Mouse (Mus musculus) gonadal fat pad, adult 2 months (tissue): ENCODE data around the gene Ltb. TPM values are rescaled to one million over a fixed set of nuclear protein-coding genes. Genes with fewer than 3 reads are reported as not detected.

ENCODE experiments used
- DNase-seq: peaks from one replicate; pipeline ENCODE4 v3.0.0-alpha.2; 2012; ENCODE audit warnings: low read depth
- polyA plus RNA-seq: library from polyadenylated mRNA; depleted of rRNA; stranded (reverse); fragments of >200 nt; gene quantifications from 2 replicates; pipeline ENCODE4 v1.2.3, GENCODE M21; 2012

Gene Ltb
- polyA plus RNA-seq, 1 experiment, result 3.2 TPM

DNA sequence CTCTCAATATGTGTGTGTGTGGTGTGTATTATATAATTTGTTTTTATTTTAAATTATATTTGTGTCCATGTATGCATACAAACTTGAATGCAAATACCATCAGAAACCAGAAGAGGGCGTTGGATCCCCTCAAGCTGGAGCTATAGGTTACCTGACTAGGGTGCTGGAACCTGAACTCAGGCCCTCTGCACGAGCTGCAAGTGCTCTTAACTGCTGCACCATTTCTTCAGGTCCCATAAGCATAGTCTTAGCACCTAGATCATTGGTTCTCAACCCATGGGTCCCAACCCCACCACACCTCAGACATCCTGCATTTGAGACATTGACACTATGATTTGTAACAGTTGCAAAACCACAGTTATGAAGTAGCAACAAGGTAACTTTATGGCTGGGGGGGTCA lies 2.5 kb upstream of the Ltb start:
- no peak for DNase-seq

DNA sequence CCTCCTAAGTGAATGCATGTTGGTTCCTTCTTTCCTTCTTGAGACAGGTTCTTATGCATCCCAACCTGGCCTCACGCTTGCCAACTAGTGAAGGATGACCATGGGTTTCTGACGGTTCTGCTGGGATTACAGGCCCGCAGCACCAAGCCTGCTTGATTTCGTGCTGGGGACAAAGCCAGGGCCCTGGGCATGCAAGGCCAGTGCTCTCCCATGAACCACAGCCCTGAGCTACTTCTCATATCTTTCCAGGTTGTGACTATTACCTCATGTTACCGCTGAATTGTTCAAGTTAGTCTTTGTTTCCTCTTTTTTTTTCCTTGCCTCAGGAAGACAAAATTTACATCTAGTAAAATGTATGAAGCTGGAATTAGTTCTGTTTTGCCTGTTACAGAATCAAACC lies 1.3 kb upstream of the Ltb start:
- DNase-seq, result no peak

- no peak for DNase-seq
These were observed 798 bp downstream of the Ltb start for GRCm38 (mm10) chr17:35194844-35195630.

DNA sequence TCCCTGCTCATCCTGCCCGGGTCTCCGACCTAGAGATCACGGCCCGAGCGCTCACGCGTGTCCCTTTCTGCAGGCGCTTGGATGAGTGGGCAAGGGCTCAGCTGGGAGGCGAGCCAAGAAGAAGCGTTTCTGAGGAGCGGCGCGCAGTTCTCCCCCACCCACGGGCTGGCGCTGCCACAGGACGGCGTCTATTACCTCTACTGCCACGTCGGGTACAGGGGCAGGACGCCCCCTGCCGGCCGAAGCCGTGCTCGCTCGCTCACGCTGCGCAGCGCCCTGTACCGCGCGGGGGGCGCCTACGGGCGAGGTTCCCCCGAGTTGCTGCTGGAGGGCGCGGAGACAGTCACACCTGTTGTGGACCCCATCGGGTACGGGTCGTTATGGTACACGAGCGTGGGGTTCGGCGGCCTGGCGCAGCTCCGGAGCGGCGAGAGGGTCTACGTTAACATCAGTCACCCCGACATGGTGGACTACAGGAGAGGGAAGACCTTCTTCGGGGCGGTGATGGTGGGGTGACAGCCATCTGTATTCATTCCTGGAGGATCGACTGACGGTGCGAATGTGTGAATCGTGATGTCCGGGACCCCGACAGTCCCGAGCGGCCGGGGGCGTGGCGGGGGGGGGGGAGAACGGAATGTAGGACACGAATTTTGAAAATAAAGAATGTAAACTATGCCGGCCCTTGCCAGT lies 1.5 kb downstream of the Ltb start:
- DNase-seq, result no peak

- no peak for DNase-seq
These were observed 2.0 kb downstream of the Ltb start for GRCm38 (mm10) chr17:35196321-35196641.

- DNase-seq, result no peak
These were observed 2.9 kb downstream of the Ltb start for GRCm38 (mm10) chr17:35197126-35197525.

DNA sequence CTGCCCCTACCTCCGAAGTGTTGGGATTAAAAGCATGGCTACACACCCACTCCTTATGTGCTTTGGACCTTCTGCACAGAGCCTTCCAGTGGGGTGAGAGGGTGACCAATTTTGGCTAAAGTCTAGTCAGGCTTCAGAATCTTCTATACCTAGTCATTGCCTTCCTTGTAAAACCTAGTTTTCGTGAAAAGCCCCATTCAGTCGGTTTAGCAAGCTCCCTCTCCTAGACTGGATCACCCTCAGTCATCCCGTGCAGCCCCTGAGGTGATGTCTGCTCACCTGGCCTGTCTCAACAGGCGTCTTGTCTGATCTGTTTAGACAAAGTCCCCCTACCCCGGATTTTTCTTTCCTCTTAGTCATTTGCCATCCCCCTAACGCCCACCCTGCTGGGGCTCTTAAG lies 3.8 kb downstream of the Ltb start:
- DNase-seq, result no peak

DNA sequence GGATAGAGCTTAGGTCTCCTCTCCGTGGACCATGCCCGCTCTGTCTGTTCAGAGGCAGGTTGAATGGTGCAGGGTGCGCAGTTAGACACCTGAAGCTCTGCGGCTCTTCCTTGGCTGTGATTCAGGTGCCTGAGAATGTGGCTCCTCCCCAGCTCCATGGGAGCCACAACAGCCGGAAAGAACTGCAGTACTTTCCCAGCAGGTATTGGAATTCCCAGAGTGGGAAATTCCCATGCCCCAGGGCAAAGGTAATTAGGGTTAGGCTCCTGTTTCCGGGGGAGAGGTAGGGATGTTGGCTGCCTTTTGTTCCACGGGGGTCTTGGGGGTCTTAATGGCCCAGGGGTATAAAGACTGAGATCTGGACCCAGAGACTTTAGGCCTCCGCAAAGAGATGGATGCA lies 4.7 kb downstream of the Ltb start:
- no peak for DNase-seq

DNA sequence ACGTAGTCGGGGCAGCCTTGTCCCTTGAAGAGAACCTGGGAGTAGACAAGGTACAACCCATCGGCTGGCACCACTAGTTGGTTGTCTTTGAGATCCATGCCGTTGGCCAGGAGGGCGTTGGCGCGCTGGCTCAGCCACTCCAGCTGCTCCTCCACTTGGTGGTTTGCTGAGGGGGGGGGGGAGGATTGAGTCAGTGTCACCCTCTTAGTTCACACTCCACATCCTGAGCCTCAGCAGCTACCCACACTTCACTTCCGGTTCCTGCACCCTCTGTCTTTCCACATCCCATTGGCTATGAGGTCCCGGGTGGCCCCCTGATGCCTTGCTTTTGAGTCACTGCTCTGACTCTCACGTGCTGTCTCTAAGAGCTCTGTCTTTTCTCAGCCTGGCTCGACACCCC lies 6.2 kb downstream of the Ltb start:
- no peak for DNase-seq

- DNase-seq, result no peak
These were observed 6.9 kb downstream of the Ltb start for GRCm38 (mm10) chr17:35201128-35201527.

DNA sequence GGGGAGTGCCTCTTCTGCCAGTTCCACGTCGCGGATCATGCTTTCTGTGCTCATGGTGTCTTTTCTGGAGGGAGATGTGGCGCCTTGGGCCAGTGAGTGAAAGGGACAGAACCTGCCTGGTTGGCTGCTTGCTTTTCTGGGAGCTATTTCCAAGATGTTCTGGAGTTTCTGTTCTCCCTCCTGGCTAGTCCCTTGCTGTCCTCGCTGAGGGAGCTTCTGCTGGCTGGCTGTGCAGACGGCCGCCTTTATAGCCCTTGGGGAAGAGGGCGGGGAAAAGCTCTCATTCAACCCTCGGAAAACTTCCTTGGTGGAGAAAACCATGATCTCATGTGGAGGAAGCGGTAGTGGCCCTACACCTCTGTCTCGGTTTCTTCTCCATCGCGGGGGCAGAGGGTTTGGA lies 7.5 kb downstream of the Ltb start, which contains the start of gene Tnf:
TSS of gene Tnf (minus strand) at position 221 of the 400 bp plus-strand sequence.
- no peak for DNase-seq

DNA sequence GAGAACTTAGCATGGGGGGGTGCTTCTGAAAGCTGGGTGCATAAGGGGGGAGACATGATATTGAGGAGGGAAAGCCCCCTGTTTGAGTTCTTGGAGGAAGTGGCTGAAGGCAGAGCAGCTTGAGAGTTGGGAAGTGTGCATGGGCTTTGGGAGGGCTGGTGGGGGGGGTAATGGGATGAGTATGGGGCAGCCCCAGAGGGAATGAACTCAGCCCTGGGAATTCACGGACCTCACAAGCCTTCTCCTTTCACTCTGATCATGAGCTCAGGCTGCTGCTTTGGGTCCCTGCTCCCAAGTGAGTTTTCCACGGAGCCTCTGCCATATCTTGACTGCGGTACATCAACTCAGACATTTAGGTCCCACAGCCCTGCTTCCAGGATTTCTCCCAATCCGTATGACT lies 8.2 kb downstream of the Ltb start:
- no peak for DNase-seq

- DNase-seq, result no peak
These were observed 10.5 kb downstream of the Ltb start, which contains the start of gene Lta for GRCm38 (mm10) chr17:35204494-35205379. Gene Lta (minus strand): TSS chr17:35205351.

GRCm38 (mm10) chr17:35205380-35205769 lies 11.1 kb downstream of the Ltb start:
- no peak for DNase-seq

DNA sequence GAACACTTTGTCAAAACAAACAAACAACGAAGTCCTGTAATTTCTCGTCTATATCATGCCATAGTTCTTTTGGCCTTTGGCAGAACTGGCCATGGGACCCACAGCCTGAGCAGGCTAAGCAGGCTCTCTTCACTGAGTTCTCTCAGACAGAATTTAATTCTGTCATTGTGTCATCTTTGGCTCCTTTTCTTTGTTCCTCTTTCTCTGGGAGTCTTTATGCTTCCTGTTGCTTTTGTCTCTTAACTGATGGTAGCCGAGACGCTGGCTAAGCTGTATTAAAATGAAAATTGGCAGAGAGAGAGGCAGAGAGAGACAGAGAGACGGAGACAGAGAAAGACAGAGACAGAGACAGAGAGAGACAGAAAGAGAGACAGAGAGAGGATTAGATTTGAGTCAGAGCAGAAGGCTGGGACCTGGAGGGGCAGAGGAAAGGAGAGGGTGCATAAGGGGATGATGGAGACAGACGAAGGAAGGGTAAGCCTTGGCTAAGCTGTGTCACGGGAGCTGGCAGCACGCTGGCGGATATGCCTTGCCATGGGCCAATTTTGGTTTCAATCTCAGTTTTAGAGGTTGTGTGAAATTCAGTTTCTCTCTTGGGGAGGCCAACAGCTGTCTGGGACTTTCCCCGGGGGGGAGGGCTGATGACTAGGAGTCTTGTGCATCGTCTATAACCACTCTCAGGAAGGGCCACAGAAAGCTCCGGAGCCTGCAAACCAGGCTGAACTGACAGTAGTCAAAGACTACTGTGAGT lies 15.7 kb downstream of the Ltb start:
- DNase-seq, result no peak

DNA sequence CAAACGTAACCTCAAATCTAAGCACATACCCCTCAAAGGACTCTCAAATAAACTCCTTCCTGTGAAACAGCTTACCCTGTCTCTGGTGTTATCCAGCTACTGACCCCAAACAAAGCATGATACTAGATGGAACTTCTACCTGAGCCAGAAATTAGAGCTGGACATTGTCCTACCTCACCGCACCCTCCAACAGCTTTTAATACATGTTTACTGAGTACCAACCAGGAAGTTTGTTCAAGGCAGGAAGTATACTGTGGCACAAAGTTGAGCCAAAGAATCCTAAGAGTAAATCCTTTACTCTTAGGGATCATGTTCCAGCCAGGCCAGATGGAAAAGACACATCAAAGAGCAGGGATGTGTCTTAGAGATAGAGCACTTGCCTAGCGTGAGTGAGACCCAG lies 16.4 kb downstream of the Ltb start:
- DNase-seq, result no peak

DNA sequence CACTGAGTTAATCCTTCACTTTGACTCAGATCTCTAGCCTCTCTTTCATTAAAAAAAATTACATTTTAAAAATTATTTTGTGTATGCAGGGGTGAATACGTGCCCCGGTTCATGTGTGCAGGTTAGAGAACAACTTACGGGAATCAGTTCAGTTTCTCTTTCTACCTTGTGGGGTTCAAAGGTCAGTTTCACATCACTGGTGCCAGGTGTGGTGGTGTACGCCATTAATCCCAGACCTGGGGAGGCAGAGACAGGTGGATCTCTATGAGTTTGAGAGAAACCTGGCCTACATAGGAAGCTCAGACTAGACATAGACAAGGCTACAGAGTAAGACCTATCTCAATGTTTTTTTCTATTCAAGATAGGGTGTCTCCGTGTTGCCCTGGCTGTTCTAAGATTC lies 18.8 kb downstream of the Ltb start:
- DNase-seq, result no peak

GRCm38 (mm10) chr17:35218516-35219193 lies 24.4 kb downstream of the Ltb start:
- no peak for DNase-seq

- DNase-seq, result no peak
These were observed 25.4 kb downstream of the Ltb start for GRCm38 (mm10) chr17:35219601-35220041.

DNA sequence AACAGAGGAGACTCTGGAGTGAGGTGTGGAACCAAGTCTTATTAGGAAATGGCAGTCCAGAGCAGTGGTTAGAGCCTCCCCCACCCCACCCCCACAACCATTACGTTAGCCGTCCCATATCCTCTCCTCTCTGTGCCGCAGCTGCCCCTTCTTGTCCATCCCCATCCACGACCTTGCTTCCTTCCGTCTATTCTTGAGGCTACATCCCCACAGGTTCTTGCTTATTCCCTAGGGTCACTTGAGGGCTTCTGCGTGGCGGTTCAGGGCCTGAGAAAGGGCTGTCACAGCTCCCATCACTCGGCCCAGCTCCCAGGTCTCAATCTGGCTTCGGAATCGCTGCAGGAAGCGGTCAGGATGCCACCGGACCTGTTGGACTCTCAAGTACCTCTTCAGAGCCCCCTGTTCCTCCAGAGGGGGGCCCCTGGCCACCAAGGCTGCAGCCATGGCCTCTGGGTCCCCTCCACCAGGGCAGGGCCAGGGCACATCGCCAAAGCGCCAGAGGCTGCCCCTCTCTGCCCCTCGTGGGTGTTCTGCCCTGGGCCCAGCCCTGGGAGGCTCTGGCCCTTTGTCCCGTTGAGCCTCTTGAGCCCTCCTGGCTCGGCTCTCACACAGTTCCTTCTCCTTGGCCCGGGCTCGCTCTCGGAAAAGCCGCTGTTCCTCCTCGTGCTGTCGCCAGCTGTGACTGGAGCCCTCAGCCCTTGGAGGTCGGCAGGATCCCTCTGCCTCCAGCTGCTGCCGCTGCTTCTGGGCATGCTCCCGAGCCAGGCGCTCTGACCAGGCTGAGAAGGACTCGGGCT lies 26.1 kb downstream of the Ltb start, which contains the start of gene Gm16181:
TSS of gene Gm16181 (plus strand) at position 679 of the 797 bp plus-strand sequence.
- DNase-seq, result no peak
